Comparison of ENCODE assay signal across 8 mouse cellular contexts in the genomic region with DNA sequence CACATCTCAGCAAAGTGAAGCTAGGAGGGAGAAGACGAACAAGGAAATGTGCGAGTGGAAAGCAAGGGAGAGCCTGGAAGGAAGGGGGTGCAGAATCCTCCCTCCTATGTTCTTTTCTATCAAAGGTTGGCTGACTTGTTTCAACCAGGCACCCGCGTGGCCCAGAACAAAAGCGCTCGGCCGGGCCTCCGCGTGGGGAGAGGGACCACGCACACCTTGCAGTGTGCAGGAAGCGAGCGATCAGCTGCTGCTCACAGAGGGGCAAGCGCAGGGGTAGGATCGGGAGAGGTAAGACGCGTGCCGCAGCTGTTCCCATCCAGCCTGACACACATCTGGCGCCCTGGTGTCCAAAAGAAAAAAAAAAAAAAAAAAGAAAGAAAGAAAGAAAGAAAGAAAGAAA. TPM values are rescaled to one million over a fixed set of nuclear protein-coding genes. Genes with fewer than 3 reads are reported as not detected.
DNase-seq lines count a peak whose midpoint lies in the region; ATAC-seq lines count a peak whose summit lies in the region.

No protein-coding gene starts in this region.

- H3K9ac ChIP-seq in limb, embryonic 12.5 days (replicated peaks), result 0 out of 2 replicates have a peak overlapping the region, but pooled peaks have one; percentile 24
- H3K9ac ChIP-seq in neural tube, embryonic 15.5 days (replicated peaks), result peak overlapping the region; percentile 42; the same call in 1 of the 2 replicates

- H3K36me3 ChIP-seq in forebrain, embryonic 10.5 days (replicated peaks), result no peaks in the 10 kb centered on the region
- H3K36me3 ChIP-seq in limb, embryonic 12.5 days, result no peaks in the 10 kb centered on the region
- no peaks in the 10 kb centered on the region for H3K36me3 ChIP-seq in neural tube, embryonic 15.5 days

- intact Hi-C loops in left cerebral cortex, postnatal 36 days (cut with DNase I), result no loop called here

- H3K4me1 ChIP-seq in forebrain, embryonic 10.5 days, result peaks cover 17% of the 10 kb centered on the region
- H3K4me1 ChIP-seq in limb, embryonic 12.5 days (replicated peaks), result no peaks in the 10 kb centered on the region
- H3K4me1 ChIP-seq in neural tube, embryonic 15.5 days, result peaks cover 14% of the 10 kb centered on the region; the same call in 1 of the 2 replicates

- ATAC-seq in limb, embryonic 12.5 days (ENCODE audit: insufficient number of reproducible peaks, insufficient read depth, low FRiP score, low TSS enrichment, low read depth), result no peak
- ATAC-seq in neural tube, embryonic 15.5 days (ENCODE audit: low FRiP score), result peak; percentile 49

- H3K27ac ChIP-seq in forebrain, embryonic 10.5 days, result peak overlapping the region; percentile 69
- H3K27ac ChIP-seq in limb, embryonic 12.5 days, result no peak overlapping the region
- H3K27ac ChIP-seq in neural tube, embryonic 15.5 days (replicated peaks), result no peak overlapping the region

- peak overlapping the region; percentile 92 for H3K4me2 ChIP-seq in limb, embryonic 12.5 days
- peak overlapping the region; percentile 99 for H3K4me2 ChIP-seq in neural tube, embryonic 15.5 days

- H3K27me3 ChIP-seq in forebrain, embryonic 10.5 days (ENCODE audit: poor library complexity, severe bottlenecking), result peaks cover 56% of the 10 kb centered on the region
- peaks cover 21% of the 10 kb centered on the region for H3K27me3 ChIP-seq in limb, embryonic 12.5 days
- peaks cover 8% of the 10 kb centered on the region; the same call in 1 of the 2 replicates for H3K27me3 ChIP-seq in neural tube, embryonic 15.5 days (replicated peaks)

- WGBS in forebrain, embryonic 10.5 days, result 5% methylated on average over 18 of the region's 18 CpGs
- WGBS in limb, embryonic 12.5 days, result 5% methylated on average over 18 of the region's 18 CpGs
- WGBS in neural tube, embryonic 15.5 days, result 4% methylated on average over 18 of the region's 18 CpGs

- H3K9me3 ChIP-seq in forebrain, embryonic 10.5 days, result no peaks in the 10 kb centered on the region
- H3K9me3 ChIP-seq in limb, embryonic 12.5 days, result no peaks in the 10 kb centered on the region
- no peaks in the 10 kb centered on the region for H3K9me3 ChIP-seq in neural tube, embryonic 15.5 days (replicated peaks)

- H3K4me3 ChIP-seq in forebrain, embryonic 10.5 days, result peak overlapping the region; percentile 60
- H3K4me3 ChIP-seq in limb, embryonic 12.5 days (replicated peaks), result peak overlapping the region; percentile 55
- peak overlapping the region; percentile 55 for H3K4me3 ChIP-seq in neural tube, embryonic 15.5 days (replicated peaks)

- peak; percentile 10 for DNase-seq in ovary, postnatal 36 days (ENCODE audit: low spot score)
- DNase-seq in ovary, postnatal 10 days (ENCODE audit: low spot score), result no peak
- DNase-seq in forebrain, embryonic 10.5 days (ENCODE audit: extremely low spot score, low spot score), result no peak
- DNase-seq in gastrocnemius, postnatal 10 days, result no peak
- DNase-seq in left cerebral cortex, adult 8-10 months (ENCODE audit: low spot score in 2 of 2), result no peak
- DNase-seq in left cerebral cortex, postnatal 36 days (ENCODE audit: low spot score in 2 of 2), result no peak

RNA-seq across cellular contexts. Expression of gene Edaradd, which starts 0.9 kb away (rescaled TPM):
- polyA plus RNA-seq in forebrain, embryonic 10.5 days (2016; fragmentation: Nextera tagmentation; extraction: Ambion mirVana), result 2.0 and 2.3 TPM in 2 replicates
- polyA plus RNA-seq in limb, embryonic 12.5 days (2016; fragmentation: Nextera tagmentation; extraction: Ambion mirVana), result 2.3 and 2.5 TPM in 2 replicates
- polyA plus RNA-seq in neural tube, embryonic 15.5 days (2015; fragmentation: Nextera tagmentation; extraction: Ambion mirVana), result 1.8 and 3.9 TPM in 2 replicates
- under 1 TPM; 0.05 to 0.09 TPM for total RNA-seq in gastrocnemius, postnatal 10 days (2021)
- total RNA-seq in left cerebral cortex, adult 8-10 months (2022), result under 1 TPM in 3 of 4 experiments, not detected in 1; 0.13 to 0.28 (median 0.14) TPM
- under 1 TPM; 0.09 to 0.10 TPM for total RNA-seq in left cerebral cortex, postnatal 36 days (2021)

RNA-seq across cellular contexts. Expression of gene Ero1lb, which starts 46.3 kb away (rescaled TPM):
- 8.2 and 8.5 TPM in 2 replicates for polyA plus RNA-seq in forebrain, embryonic 10.5 days (2016; fragmentation: Nextera tagmentation; extraction: Ambion mirVana)
- polyA plus RNA-seq in limb, embryonic 12.5 days (2016; fragmentation: Nextera tagmentation; extraction: Ambion mirVana), result 6.4 and 6.8 TPM in 2 replicates
- polyA plus RNA-seq in neural tube, embryonic 15.5 days (2015; fragmentation: Nextera tagmentation; extraction: Ambion mirVana), result 17.6 and 17.9 TPM in 2 replicates
- 1 to 10 TPM in 1 of 2 experiments, under 1 TPM in 1; 0.82 to 1.4 TPM for total RNA-seq in gastrocnemius, postnatal 10 days (2021)
- 10 to 100 TPM; 11.5 to 12.5 (median 12.2) TPM for total RNA-seq in left cerebral cortex, adult 8-10 months (2022)
- 10 to 100 TPM; 13.6 to 16.2 TPM for total RNA-seq in left cerebral cortex, postnatal 36 days (2021)

RNA-seq across cellular contexts. Expression of gene Lgals8, which starts 54.6 kb away (rescaled TPM):
- 7.2 and 7.5 TPM in 2 replicates for polyA plus RNA-seq in forebrain, embryonic 10.5 days (2016; fragmentation: Nextera tagmentation; extraction: Ambion mirVana)
- polyA plus RNA-seq in limb, embryonic 12.5 days (2016; fragmentation: Nextera tagmentation; extraction: Ambion mirVana), result 13.0 TPM in 2 replicates
- polyA plus RNA-seq in neural tube, embryonic 15.5 days (2015; fragmentation: Nextera tagmentation; extraction: Ambion mirVana), result 26.6 and 31.5 TPM in 2 replicates
- 10 to 100 TPM; 27.4 to 32.7 TPM for total RNA-seq in gastrocnemius, postnatal 10 days (2021)
- total RNA-seq in left cerebral cortex, adult 8-10 months (2022), result 10 to 100 TPM; 38.4 to 44.7 (median 40.0) TPM
- 10 to 100 TPM; 28.7 to 31.0 TPM for total RNA-seq in left cerebral cortex, postnatal 36 days (2021)

Comparison
In these comparisons a context has a peak if more than half of its experiments do, and no peak if none do; other contexts are left out.
1. RNA of gene Ero1lb, which starts 46.3 kb away (total RNA-seq): 13.6 to 16.2 TPM in left cerebral cortex, postnatal 36 days and 11.5 to 12.5 TPM in left cerebral cortex, adult 8-10 months; 0.82 to 1.4 TPM in gastrocnemius, postnatal 10 days; every median in the first group is over 4 times any median in the second.
2. Peak in every context shown above with its lines, with median percentiles within 50 percentile points of each other: H3K4me3 ChIP-seq.